Mouse (Mus musculus): Measurements from ENCODE around the gene Sh3bp2.
"Not testable (repeated sequence)": the region's sequence is repeated elsewhere in the genome, so short reads cannot be mapped to it uniquely, and the experiment has no call there.

The Sh3bp2 gene

GRCm38 (mm10) chr5:34565545-34566283, 40.1 kb downstream of the Sh3bp2 start:
- in situ Hi-C loops (cut with MboI, MseI) = no loop called here

DNA sequence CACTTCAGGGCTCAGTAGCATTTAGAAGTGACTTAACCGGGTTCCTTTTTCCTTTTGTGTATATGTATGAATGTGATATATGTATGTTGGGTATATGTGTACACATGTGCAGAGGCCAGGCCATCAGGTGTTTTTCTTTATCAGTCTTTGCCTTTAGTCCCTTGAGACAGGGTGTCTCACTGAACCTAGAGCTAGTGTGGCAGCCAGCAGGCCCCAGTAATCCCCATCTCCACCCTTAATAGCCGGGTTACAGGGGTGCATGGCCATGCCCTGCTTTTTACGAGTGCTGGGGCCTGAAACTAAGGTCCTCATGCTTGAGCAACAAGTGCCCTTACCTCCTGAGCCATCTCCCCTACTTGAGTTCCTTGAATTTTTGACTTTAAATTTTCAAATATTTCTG, 45.9 kb downstream of the Sh3bp2 start:
- in situ Hi-C loops (cut with MboI, MseI) = loop anchor here in 1 of 2 experiments (10.0 kb wide), 1 partner anchor 917 kb away; the partner anchor contains the start of genes Slbp, Tacc3 and Tmem129

DNA sequence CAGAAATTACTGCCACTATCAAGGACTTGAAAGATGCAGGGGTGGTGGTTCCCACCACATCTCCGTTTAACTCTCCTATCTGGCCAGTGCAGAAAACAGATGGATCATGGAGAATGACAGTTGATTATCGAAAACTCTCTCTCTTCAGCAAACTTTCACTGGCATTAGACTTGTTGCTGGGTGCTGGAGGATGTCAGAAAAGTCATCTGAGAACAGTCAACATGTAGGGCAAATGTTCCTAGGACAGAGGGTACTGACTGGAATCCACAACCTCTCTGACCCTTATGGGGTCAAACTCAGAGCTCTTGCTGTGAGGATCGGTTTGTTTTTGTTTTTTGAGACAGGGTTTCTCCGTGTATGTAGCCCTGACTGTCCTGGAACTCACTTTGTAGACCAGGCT, 46.9 kb downstream of the Sh3bp2 start:
- in situ Hi-C loops (cut with MboI, MseI) = loop anchor here in 1 of 2 experiments (10.0 kb wide), 1 partner anchor 918 kb away; the partner anchor contains the start of genes Slbp, Tacc3 and Tmem129

GRCm38 (mm10) chr5:34573268-34574221, 47.9 kb downstream of the Sh3bp2 start, which contains the start of gene Add1:
Gene Add1 (plus strand): TSS chr5:34573664.
- in situ Hi-C loops (cut with MboI, MseI) = loop anchor here in 1 of 2 experiments (10.0 kb wide), 1 partner anchor 919 kb away; the partner anchor contains the start of genes Slbp, Tacc3 and Tmem129

GRCm38 (mm10) chr5:34574721-34575120, 49.1 kb downstream of the Sh3bp2 start:
- in situ Hi-C loops (cut with MboI, MseI) = loop anchor here in 1 of 2 experiments (10.0 kb wide), 1 partner anchor 920 kb away; the partner anchor contains the start of genes Slbp, Tacc3 and Tmem129

- in situ Hi-C loops (cut with MboI, MseI) = loop anchor here in 1 of 2 experiments (10.0 kb wide), 1 partner anchor 921 kb away; the partner anchor contains the start of genes Slbp, Tacc3 and Tmem129
Observed at GRCm38 (mm10) chr5:34576286-34576685, 50.6 kb downstream of the Sh3bp2 start.

DNA sequence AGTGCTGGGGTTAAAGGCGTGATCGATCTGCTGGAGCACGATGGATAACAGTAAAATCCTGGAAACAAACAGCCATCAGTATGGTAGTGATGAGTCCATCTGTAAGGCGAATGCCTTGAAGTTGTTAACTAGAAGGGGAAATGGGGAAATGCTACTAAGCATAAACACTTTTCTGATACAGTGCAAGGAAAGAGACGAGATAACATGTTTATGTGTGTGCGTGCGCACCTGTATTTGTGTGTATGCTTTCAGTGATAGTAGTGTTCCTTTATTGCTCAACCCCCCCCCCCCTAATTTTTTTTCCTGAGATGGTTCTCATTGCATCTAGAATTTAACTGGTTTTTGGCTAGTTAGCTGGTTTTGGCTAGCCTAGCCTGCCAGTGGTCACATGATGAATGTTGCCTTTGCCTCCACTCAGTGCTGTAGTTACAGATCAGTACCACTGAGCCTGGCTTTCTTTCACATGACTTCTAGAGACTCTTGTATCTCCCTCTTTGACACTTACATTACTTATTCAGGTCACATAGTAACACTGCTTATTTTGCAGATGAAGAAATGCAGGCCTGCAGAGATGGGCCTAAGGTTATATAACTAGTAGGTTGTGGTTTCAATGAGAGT, 52.5 kb downstream of the Sh3bp2 start:
- in situ Hi-C loops (cut with MboI, MseI) = loop anchor here in 1 of 2 experiments (10.0 kb wide), 1 partner anchor 923 kb away; the partner anchor contains the start of genes Slbp, Tacc3 and Tmem129

- in situ Hi-C loops (cut with MboI, MseI) = loop anchor here in 1 of 2 experiments (10.0 kb wide), 1 partner anchor 925 kb away; the partner anchor contains the start of genes Slbp, Tacc3 and Tmem129
Observed at GRCm38 (mm10) chr5:34579377-34579776, 53.7 kb downstream of the Sh3bp2 start.

- in situ Hi-C loops (cut with MboI, MseI) = not testable (repeated sequence)
Observed at GRCm38 (mm10) chr5:34581671-34582313, 56.2 kb downstream of the Sh3bp2 start.

GRCm38 (mm10) chr5:34582314-34582675, 56.7 kb downstream of the Sh3bp2 start:
- in situ Hi-C loops (cut with MboI, MseI) = no loop called here

GRCm38 (mm10) chr5:34585216-34585615, 59.6 kb downstream of the Sh3bp2 start:
- in situ Hi-C loops (cut with MboI, MseI) = no loop called here

GRCm38 (mm10) chr5:34587881-34588280, 62.2 kb downstream of the Sh3bp2 start:
- in situ Hi-C loops (cut with MboI, MseI) = no loop called here

GRCm38 (mm10) chr5:34590059-34590458, 64.4 kb downstream of the Sh3bp2 start:
- in situ Hi-C loops (cut with MboI, MseI) = no loop called here

DNA sequence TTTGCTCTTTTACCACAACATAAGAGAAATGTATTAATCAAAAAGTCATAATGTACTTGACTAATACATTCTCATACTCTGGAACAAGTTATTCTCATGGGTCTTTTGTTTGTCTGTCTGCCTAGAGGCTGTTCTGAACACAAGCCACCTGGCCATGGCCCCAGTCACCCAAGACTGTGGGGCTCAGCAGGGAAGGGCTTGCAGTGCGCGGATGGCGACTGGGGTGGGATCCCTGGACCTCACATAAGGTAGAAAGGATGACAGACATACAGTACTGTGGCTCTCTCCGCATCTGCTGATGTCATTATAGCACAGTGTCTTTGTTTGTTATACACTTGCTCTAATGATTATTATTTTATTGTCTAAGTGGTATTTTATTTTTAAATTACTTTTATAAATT, 65.1 kb downstream of the Sh3bp2 start:
- in situ Hi-C loops (cut with MboI, MseI) = no loop called here

- in situ Hi-C loops (cut with MboI, MseI) = no loop called here
Observed at GRCm38 (mm10) chr5:34591388-34592004, 65.9 kb downstream of the Sh3bp2 start.

- in situ Hi-C loops (cut with MboI, MseI) = not testable (repeated sequence)
Observed at GRCm38 (mm10) chr5:34592224-34592623, 66.6 kb downstream of the Sh3bp2 start.

DNA sequence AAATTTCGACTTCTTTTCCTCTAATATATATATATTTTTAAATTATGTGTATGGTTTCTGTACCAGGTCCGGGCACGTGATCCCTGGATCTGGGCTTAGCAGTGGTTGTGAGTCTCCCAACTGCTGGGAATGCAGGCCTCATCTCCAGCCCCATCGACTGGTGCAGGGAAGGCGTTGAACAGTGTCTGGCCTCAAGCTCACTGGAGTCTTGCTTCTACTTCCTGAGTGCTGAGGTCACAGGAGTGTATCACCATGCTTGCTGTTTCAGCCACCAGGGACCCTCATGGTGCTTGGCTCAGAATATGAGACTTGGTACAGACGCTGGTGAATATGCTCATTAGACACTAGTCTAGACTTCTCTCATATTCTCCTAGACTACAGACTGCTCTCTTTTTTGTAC, 67.0 kb downstream of the Sh3bp2 start:
- in situ Hi-C loops (cut with MboI, MseI) = no loop called here

DNA sequence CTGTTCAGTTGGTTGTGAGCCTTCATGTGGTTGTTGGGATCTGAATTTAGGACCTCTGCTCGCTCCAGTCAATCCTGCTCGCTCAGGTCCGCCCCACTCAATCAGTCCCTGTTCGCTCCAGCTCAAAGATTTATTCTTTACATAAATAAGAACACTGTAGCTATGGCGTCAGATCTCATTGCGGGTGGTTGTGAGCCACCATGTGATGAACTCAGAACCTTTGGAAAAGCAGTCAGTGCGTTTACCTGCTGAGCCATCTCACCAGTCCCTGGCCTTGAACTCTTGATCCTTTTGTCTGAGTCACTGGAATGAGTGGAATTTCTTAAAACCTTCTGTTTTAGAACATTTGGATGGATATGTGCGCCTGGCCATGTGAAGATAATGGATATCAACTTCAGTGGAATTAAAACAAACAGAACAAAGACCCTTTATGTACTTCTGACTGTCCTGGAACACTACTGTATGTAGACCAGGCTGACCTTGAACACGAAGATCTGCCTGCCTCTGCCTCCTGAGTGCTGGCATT, 67.6 kb downstream of the Sh3bp2 start:
- in situ Hi-C loops (cut with MboI, MseI) = no loop called here

GRCm38 (mm10) chr5:34604576-34604975, 78.9 kb downstream of the Sh3bp2 start:
- in situ Hi-C loops (cut with MboI, MseI) = no loop called here

Data from T-helper 17 cell (primary cell).